Mouse (Mus musculus): ENCODE results near the gene Brwd1. TPM values are rescaled to one million over a fixed set of nuclear protein-coding genes. Genes with fewer than 3 reads are reported as not detected.
"Not testable (repeated sequence)": the region's sequence is repeated elsewhere in the genome, so short reads cannot be mapped to it uniquely, and the experiment has no call there.

The Brwd1 gene
- polyA plus RNA-seq, 1 experiment from 2014 or later = 45.4 TPM

- Histone ChIP-seq H3K4me1 (replicated peaks; ENCODE audit: insufficient read depth, low read length) (no peaks in the 10 kb centered on the region), H3K9me3 (replicated peaks; ENCODE audit: low read length) (no peaks in the 10 kb centered on the region), H3K27ac (no peak overlapping the region), H3K27me3 (ENCODE audit: insufficient read depth, low read length) (no peaks in the 10 kb centered on the region), H3K4me3 (replicated peaks; ENCODE audit: low read depth, low read length) (no peak overlapping the region), H3K9ac (ENCODE audit: low read depth, low read length) (no peak overlapping the region), H3K4me2 (ENCODE audit: low read length) (no peak overlapping the region), H3K36me3 (ENCODE audit: insufficient read depth, low read length) (no peaks in the 10 kb centered on the region)
- 71% methylated on average over 11 of the region's 11 CpGs for WGBS
- DNase-seq (ENCODE audit: low spot score) = no peak
- TF ChIP-seq CTCF (IDR thresholded peaks at IDR 0.05; ENCODE audit: low read depth) = no peak
- no peak for ATAC-seq (replicated peaks; ENCODE audit: low FRiP score, low read depth)
Measured at GRCm38 (mm10) chr16:95967455-95967854, 114.9 kb downstream of the Brwd1 start.

DNA sequence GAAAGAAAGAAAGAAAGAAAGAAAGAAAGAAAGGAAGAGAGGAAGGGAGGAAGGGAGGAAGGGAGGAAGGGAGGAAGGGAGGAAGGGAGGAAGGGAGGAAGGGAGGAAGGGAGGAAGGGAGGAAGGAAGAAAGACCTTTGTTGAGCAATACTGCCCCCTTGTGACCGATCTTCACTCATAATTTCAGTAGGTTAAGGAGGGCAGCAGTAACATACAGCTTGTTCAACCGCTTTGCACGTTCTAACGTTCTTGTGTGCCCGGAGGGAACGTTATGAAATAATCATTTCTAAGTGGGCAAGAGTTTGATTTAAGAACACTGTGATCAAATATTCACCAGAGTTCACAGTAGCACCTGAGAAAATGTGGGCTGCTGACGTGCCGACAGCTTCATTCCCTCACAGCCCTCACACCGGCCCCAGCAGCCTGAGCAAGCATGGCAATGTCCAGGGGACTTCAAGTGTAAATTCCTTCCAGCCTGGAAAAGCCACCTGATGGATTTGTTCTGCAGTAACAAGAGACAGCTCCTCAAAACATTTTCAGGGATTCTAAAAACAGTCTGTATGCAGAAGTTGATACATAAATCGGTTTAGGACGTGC, 117.8 kb downstream of the Brwd1 start:
- no peaks in the 10 kb centered on the region for H3K9me3 ChIP-seq (replicated peaks; ENCODE audit: low read length)
- ATAC-seq (replicated peaks; ENCODE audit: low FRiP score, low read depth) (no peak), DNase-seq (ENCODE audit: low spot score) (peak; percentile 85)
- 0 out of 2 replicates have a peak overlapping the region, but pooled peaks have one; percentile 18 for H3K9ac ChIP-seq (ENCODE audit: low read depth, low read length)
- no peak overlapping the region for H3K4me2 ChIP-seq (ENCODE audit: low read length)
- H3K4me3 ChIP-seq (replicated peaks; ENCODE audit: low read depth, low read length) = no peak overlapping the region
- 41% methylated on average over 11 of the region's 11 CpGs for WGBS
- no peak overlapping the region for H3K27ac ChIP-seq
- H3K27me3 ChIP-seq (ENCODE audit: insufficient read depth, low read length) = no peaks in the 10 kb centered on the region
- H3K4me1 ChIP-seq (replicated peaks; ENCODE audit: insufficient read depth, low read length) = no peaks in the 10 kb centered on the region
- no peaks in the 10 kb centered on the region for H3K36me3 ChIP-seq (ENCODE audit: insufficient read depth, low read length)
- peak; percentile 72 for TF ChIP-seq CTCF (IDR thresholded peaks at IDR 0.05; ENCODE audit: low read depth)

DNA sequence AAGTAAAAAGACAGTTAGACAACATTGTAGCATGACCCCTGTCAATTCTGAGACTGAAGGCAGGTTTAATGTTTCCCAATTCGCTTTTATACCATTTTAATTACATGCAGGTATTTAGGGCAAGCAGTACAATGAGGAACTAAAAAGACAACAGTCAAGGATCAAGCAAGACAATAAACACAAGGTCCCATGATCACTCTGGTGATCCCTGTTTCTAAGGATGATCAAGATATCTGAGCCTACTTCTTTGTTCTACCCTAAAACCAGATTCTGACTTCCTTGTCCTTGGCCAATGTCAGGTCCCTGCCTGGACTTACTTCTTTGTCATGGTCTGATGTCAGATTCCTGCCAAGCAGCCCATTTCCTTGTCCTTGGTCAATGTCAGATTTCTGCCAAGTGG, 120.8 kb downstream of the Brwd1 start:
- not testable (repeated sequence) for DNase-seq (ENCODE audit: low spot score); H3K27ac ChIP-seq; H3K36me3 ChIP-seq (ENCODE audit: insufficient read depth, low read length); H3K9ac ChIP-seq (ENCODE audit: low read depth, low read length); H3K4me1 ChIP-seq (replicated peaks; ENCODE audit: insufficient read depth, low read length); ATAC-seq (replicated peaks; ENCODE audit: low FRiP score, low read depth); H3K4me3 ChIP-seq (replicated peaks; ENCODE audit: low read depth, low read length); H3K4me2 ChIP-seq (ENCODE audit: low read length); H3K27me3 ChIP-seq (ENCODE audit: insufficient read depth, low read length); H3K9me3 ChIP-seq (replicated peaks; ENCODE audit: low read length)
- 68% methylated on average over 1 of the region's 1 CpGs for WGBS

DNA sequence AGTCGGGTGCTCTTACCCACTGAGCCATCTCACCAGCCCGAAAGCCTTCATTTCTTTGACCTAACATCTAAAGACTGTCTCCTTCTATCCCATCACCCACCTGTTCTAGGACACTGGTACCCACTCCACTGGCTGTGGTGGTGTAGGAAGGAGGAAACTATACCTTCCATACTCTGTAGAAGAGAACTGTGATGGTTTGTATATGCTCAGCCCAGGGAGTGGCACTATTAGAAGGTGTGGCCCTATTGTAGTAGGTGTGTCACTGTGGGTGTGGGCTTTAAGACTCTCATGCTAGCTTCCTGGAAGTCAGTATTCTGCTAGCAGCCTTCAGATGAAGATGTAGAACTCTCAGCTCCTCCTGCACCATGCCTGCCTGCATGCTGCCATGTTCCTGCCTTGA, 121.6 kb downstream of the Brwd1 start:
- WGBS = 95% methylated on average over 2 of the region's 2 CpGs
- not testable (repeated sequence) for DNase-seq (ENCODE audit: low spot score); H3K27ac ChIP-seq; H3K4me1 ChIP-seq (replicated peaks; ENCODE audit: insufficient read depth, low read length); ATAC-seq (replicated peaks; ENCODE audit: low FRiP score, low read depth); H3K4me2 ChIP-seq (ENCODE audit: low read length); H3K36me3 ChIP-seq (ENCODE audit: insufficient read depth, low read length); H3K27me3 ChIP-seq (ENCODE audit: insufficient read depth, low read length); H3K9me3 ChIP-seq (replicated peaks; ENCODE audit: low read length); H3K4me3 ChIP-seq (replicated peaks; ENCODE audit: low read depth, low read length); H3K9ac ChIP-seq (ENCODE audit: low read depth, low read length)

DNA sequence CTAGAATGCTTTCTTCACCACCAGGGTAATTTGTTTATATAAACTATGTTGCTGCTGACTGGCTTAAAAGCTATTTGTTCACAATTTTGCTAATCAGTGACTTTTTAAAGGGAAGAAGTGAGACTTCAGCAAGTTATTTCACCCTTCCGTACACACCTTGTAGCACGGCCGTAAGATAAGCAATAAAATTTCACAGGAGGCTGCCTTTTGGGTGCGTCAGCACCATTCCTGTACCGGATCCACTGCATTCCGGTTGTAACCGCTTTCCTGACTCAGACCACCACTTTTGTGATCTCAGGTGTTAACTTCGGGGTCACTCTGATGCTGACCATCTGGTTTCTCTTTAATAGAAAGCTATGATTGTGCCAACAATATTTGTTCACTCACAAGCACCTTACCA, 124.2 kb downstream of the Brwd1 start:
- Histone ChIP-seq H3K4me3 (replicated peaks; ENCODE audit: low read depth, low read length) (no peak overlapping the region), H3K9me3 (replicated peaks; ENCODE audit: low read length) (no peaks in the 10 kb centered on the region), H3K9ac (ENCODE audit: low read depth, low read length) (no peak overlapping the region), H3K27ac (no peak overlapping the region), H3K36me3 (ENCODE audit: insufficient read depth, low read length) (no peaks in the 10 kb centered on the region), H3K4me2 (ENCODE audit: low read length) (no peak overlapping the region), H3K4me1 (replicated peaks; ENCODE audit: insufficient read depth, low read length) (no peaks in the 10 kb centered on the region), H3K27me3 (ENCODE audit: insufficient read depth, low read length) (no peaks in the 10 kb centered on the region)
- no peak for TF ChIP-seq CTCF (IDR thresholded peaks at IDR 0.05; ENCODE audit: low read depth)
- ATAC-seq (replicated peaks; ENCODE audit: low FRiP score, low read depth) = peak; percentile 83
- DNase-seq (ENCODE audit: low spot score) = peak; percentile 16
- WGBS = 48% methylated on average over 8 of the region's 8 CpGs

DNA sequence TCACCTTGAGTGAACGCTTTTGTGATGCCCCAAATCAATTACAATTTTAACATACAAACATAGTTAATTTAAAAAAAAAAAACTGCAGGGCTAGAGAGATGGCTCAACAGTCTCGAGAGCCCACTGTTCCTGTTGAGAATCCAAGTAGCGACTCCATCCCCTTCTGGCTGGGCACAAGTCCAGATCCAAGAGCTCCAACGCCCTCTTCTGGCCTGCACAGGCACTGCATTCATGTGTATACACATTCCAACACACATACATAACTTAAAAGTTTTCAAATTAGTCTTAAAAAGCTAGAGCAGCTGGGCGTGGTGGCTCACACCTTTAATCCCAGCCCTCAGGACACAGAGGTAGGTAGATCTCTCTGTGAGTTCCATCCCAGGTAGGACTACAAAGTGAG, 125.7 kb downstream of the Brwd1 start:
- H3K9ac ChIP-seq (ENCODE audit: low read depth, low read length) = no peak overlapping the region
- no peak overlapping the region for H3K27ac ChIP-seq
- no peaks in the 10 kb centered on the region for H3K9me3 ChIP-seq (replicated peaks; ENCODE audit: low read length)
- TF ChIP-seq CTCF (IDR thresholded peaks at IDR 0.05; ENCODE audit: low read depth) = peak; percentile 55; the same call in 1 of the 2 replicates
- H3K4me2 ChIP-seq (ENCODE audit: low read length) = no peak overlapping the region
- DNase-seq (ENCODE audit: low spot score) (peak; percentile 15), ATAC-seq (replicated peaks; ENCODE audit: low FRiP score, low read depth) (no peak)
- no peaks in the 10 kb centered on the region for H3K27me3 ChIP-seq (ENCODE audit: insufficient read depth, low read length)
- H3K36me3 ChIP-seq (ENCODE audit: insufficient read depth, low read length) = no peaks in the 10 kb centered on the region
- H3K4me3 ChIP-seq (replicated peaks; ENCODE audit: low read depth, low read length) = no peak overlapping the region
- H3K4me1 ChIP-seq (replicated peaks; ENCODE audit: insufficient read depth, low read length) = no peaks in the 10 kb centered on the region
- WGBS = 66% methylated on average over 5 of the region's 5 CpGs

GRCm38 (mm10) chr16:95955716-95956346, 126.5 kb downstream of the Brwd1 start:
- H3K27me3 ChIP-seq (ENCODE audit: insufficient read depth, low read length) = no peaks in the 10 kb centered on the region
- H3K4me3 ChIP-seq (replicated peaks; ENCODE audit: low read depth, low read length) = no peak overlapping the region
- H3K9ac ChIP-seq (ENCODE audit: low read depth, low read length) = no peak overlapping the region
- no peak for DNase-seq (ENCODE audit: low spot score)
- no peaks in the 10 kb centered on the region for H3K36me3 ChIP-seq (ENCODE audit: insufficient read depth, low read length)
- no peaks in the 10 kb centered on the region for H3K4me1 ChIP-seq (replicated peaks; ENCODE audit: insufficient read depth, low read length)
- no peak for ATAC-seq (replicated peaks; ENCODE audit: low FRiP score, low read depth)
- H3K27ac ChIP-seq = no peak overlapping the region
- H3K4me2 ChIP-seq (ENCODE audit: low read length) = no peak overlapping the region
- H3K9me3 ChIP-seq (replicated peaks; ENCODE audit: low read length) = no peaks in the 10 kb centered on the region
- no peak for TF ChIP-seq CTCF (IDR thresholded peaks at IDR 0.05; ENCODE audit: low read depth)
- 66% methylated on average over 5 of the region's 5 CpGs for WGBS

Measured in kidney, postnatal 0 days (tissue).